Mouse (Mus musculus) heart, embryonic 14.5 days (tissue): Measurements from ENCODE around the gene Nup93. TPM values are rescaled to one million over a fixed set of nuclear protein-coding genes. Genes with fewer than 3 reads are reported as not detected.

Source experiments
- ATAC-seq: fragments of 200-750 bp; cut with Nextera tagmentation; 2 replicates; pipeline ENCODE4 v1.8.0; 2017; ENCODE audit warnings: low read depth, moderate TSS enrichment; ENCODE audit not compliant: insufficient number of reproducible peaks, insufficient read depth, low FRiP score
- H3K27ac ChIP-seq, 2 experiments: fragments of 200-500 bp in 1 of 2; fragments of 300-500 bp in 1 of 2; sonication (generic) in 1 of 2; replicated peaks in 1 of 2; 2 replicates each; pipeline ENCODE4 v1.5.1; 2012 to 2014; ENCODE audit warnings: low read depth in 2 of 2, low read length in 2 of 2, control low read depth in 1 of 2, mild to moderate bottlenecking in 1 of 2, mixed read lengths in 1 of 2; ENCODE audit not compliant: control insufficient read depth in 1 of 2, insufficient read depth in 1 of 2
- H3K27me3 ChIP-seq: fragments of 300-500 bp; sonication (generic); 2 replicates; pipeline ENCODE4 v1.6.1; 2014; ENCODE audit warnings: mild to moderate bottlenecking, low read length, control low read depth; ENCODE audit not compliant: control insufficient read depth, insufficient read depth
- H3K36me3 ChIP-seq: fragments of 300-500 bp; sonication (generic); 2 replicates; pipeline ENCODE4 v1.6.1; 2014; ENCODE audit warnings: mild to moderate bottlenecking, control low read depth, low read length, mixed read lengths; ENCODE audit not compliant: control insufficient read depth, insufficient read depth
- H3K4me1 ChIP-seq, 2 experiments: fragments of 200-500 bp in 1 of 2; fragments of 300-500 bp in 1 of 2; sonication (generic) in 1 of 2; 2 replicates each; pipeline ENCODE4 v1.6.1; 2012 to 2014; ENCODE audit warnings: low read length in 2 of 2, control low read depth in 1 of 2, mixed read lengths in 1 of 2; ENCODE audit not compliant: control insufficient read depth in 2 of 2, insufficient read depth in 2 of 2
- H3K4me2 ChIP-seq: fragments of 300-500 bp; sonication (generic); 2 replicates; pipeline ENCODE4 v1.6.1; 2014; ENCODE audit warnings: mild to moderate bottlenecking, low read length
- H3K4me3 ChIP-seq, 2 experiments: fragments of 200-500 bp in 1 of 2; fragments of 300-500 bp in 1 of 2; sonication (generic) in 1 of 2; 2 replicates each; pipeline ENCODE4 v1.5.1; 2012 to 2014; ENCODE audit warnings: low read length in 2 of 2, mild to moderate bottlenecking in 2 of 2, control low read depth in 1 of 2, low read depth in 1 of 2, moderate library complexity in 1 of 2; ENCODE audit not compliant: control insufficient read depth in 1 of 2, insufficient read depth in 1 of 2
- H3K9ac ChIP-seq: fragments of 300-500 bp; sonication (generic); 2 replicates; pipeline ENCODE4 v1.6.1; 2014; ENCODE audit warnings: mild to moderate bottlenecking, low read length
- H3K9me3 ChIP-seq: fragments of 300-500 bp; sonication (generic); 2 replicates; pipeline ENCODE4 v1.6.1; 2016; ENCODE audit warnings: low read length, control low read depth; ENCODE audit not compliant: control insufficient read depth
- WGBS: fragments of 180-500 bp; shearing (Covaris S2); extraction: QIAGEN DNeasy Blood & Tissue Kit; methylation state at CpG from one replicate; pipeline ENCODE4 v1.1.7; 2014; 5-methylcytosine and 5-hydroxymethylcytosine counted together
- polyA plus RNA-seq: library from polyadenylated mRNA; unstranded; fragments of >200 nt; fragmentation: Nextera tagmentation; extraction: Ambion mirVana; gene quantifications from 2 replicates; pipeline ENCODE4 v1.2.1, GENCODE M21; 2014

The Nup93 gene
- polyA plus RNA-seq, 1 experiment from 2014 or later = 56.9 TPM

GRCm38 (mm10) chr8:94272612-94273011 is 58.2 kb downstream of the Nup93 start:
- ATAC-seq = no peak
- H3K27ac ChIP-seq = no peak overlapping the region
- no peak overlapping the region for H3K4me2 ChIP-seq
- no peak overlapping the region for H3K9ac ChIP-seq
- no peaks in the 10 kb centered on the region for H3K36me3 ChIP-seq
- no peaks in the 10 kb centered on the region for H3K27me3 ChIP-seq
- WGBS = 53% methylated on average over 3 of the region's 3 CpGs
- peaks cover 5 to 33% of the 10 kb centered on the region in 2 experiments for H3K4me1 ChIP-seq
- no peaks in the 10 kb centered on the region for H3K9me3 ChIP-seq
- no peak overlapping the region for H3K4me3 ChIP-seq

GRCm38 (mm10) chr8:94273289-94273850 is 59.0 kb downstream of the Nup93 start:
- no peak overlapping the region for H3K27ac ChIP-seq
- ATAC-seq = no peak
- H3K27me3 ChIP-seq = no peaks in the 10 kb centered on the region
- H3K4me3 ChIP-seq = no peak overlapping the region
- no peak overlapping the region for H3K4me2 ChIP-seq
- no peaks in the 10 kb centered on the region for H3K9me3 ChIP-seq
- H3K9ac ChIP-seq = no peak overlapping the region
- peaks cover 5 to 29% of the 10 kb centered on the region in 2 experiments for H3K4me1 ChIP-seq
- WGBS = 88% methylated on average over 5 of the region's 5 CpGs
- H3K36me3 ChIP-seq = no peaks in the 10 kb centered on the region

GRCm38 (mm10) chr8:94274030-94274429 is 59.7 kb downstream of the Nup93 start:
- H3K9ac ChIP-seq = no peak overlapping the region
- H3K4me3 ChIP-seq = no peak overlapping the region
- H3K4me1 ChIP-seq = peaks cover 5 to 26% of the 10 kb centered on the region in 2 experiments
- H3K36me3 ChIP-seq = no peaks in the 10 kb centered on the region
- no peaks in the 10 kb centered on the region for H3K9me3 ChIP-seq
- no peak overlapping the region for H3K4me2 ChIP-seq
- ATAC-seq = no peak
- 72% methylated on average over 5 of the region's 5 CpGs for WGBS
- no peaks in the 10 kb centered on the region for H3K27me3 ChIP-seq
- no peak overlapping the region for H3K27ac ChIP-seq

- WGBS = 91% methylated on average over 6 of the region's 6 CpGs
- no peak for ATAC-seq
- Histone ChIP-seq H3K4me2 (no peak overlapping the region), H3K9ac (no peak overlapping the region), H3K4me1 (no peaks in the 10 kb centered on the region), H3K4me3 (no peak overlapping the region), H3K27me3 (no peaks in the 10 kb centered on the region), H3K27ac (no peak overlapping the region), H3K36me3 (no peaks in the 10 kb centered on the region), H3K9me3 (no peaks in the 10 kb centered on the region)
These were observed 63.9 kb downstream of the Nup93 start for GRCm38 (mm10) chr8:94278295-94278694.

- Histone ChIP-seq H3K27me3 (no peaks in the 10 kb centered on the region), H3K36me3 (no peaks in the 10 kb centered on the region)
These were observed 65.7 kb downstream of the Nup93 start for GRCm38 (mm10) chr8:94280001-94280613.

GRCm38 (mm10) chr8:94282453-94282985 is 68.2 kb downstream of the Nup93 start:
- no peaks in the 10 kb centered on the region for H3K9me3 ChIP-seq
- ATAC-seq = no peak

More at GRCm38 (mm10) chr8:94280001-94280613, 65.7 kb downstream of the Nup93 start:
- no peak for ATAC-seq
- Histone ChIP-seq H3K4me2 (no peak overlapping the region), H3K27ac (no peak overlapping the region), H3K4me3 (no peak overlapping the region), H3K9me3 (no peaks in the 10 kb centered on the region), H3K4me1 (no peaks in the 10 kb centered on the region), H3K9ac (no peak overlapping the region)
- 74% methylated on average over 5 of the region's 5 CpGs for WGBS

GRCm38 (mm10) chr8:94284204-94284603 is 69.8 kb downstream of the Nup93 start:
- H3K4me2 ChIP-seq = no peak overlapping the region
- no peak overlapping the region for H3K27ac ChIP-seq
- H3K4me3 ChIP-seq = no peak overlapping the region
- 0 out of 2 replicates have a peak, but pooled peaks cover 5% of the 10 kb centered on the region for H3K36me3 ChIP-seq
- no peaks in the 10 kb centered on the region for H3K27me3 ChIP-seq
- no peak for ATAC-seq
- 90% methylated on average over 7 of the region's 7 CpGs for WGBS
- H3K9me3 ChIP-seq = no peaks in the 10 kb centered on the region
- no peak overlapping the region for H3K9ac ChIP-seq
- peaks cover 0 to 2% of the 10 kb centered on the region in 2 experiments; a peak in 1 of 4 replicates for H3K4me1 ChIP-seq

More at GRCm38 (mm10) chr8:94282453-94282985, 68.2 kb downstream of the Nup93 start:
- no peaks in the 10 kb centered on the region for H3K27me3 ChIP-seq
- H3K4me1 ChIP-seq = peaks cover 0 to 2% of the 10 kb centered on the region in 2 experiments; a peak in 1 of 4 replicates
- H3K4me2 ChIP-seq = no peak overlapping the region
- no peak overlapping the region for H3K27ac ChIP-seq
- 0 out of 2 replicates have a peak, but pooled peaks cover 1% of the 10 kb centered on the region for H3K36me3 ChIP-seq
- H3K4me3 ChIP-seq = no peak overlapping the region
- 94% methylated on average over 3 of the region's 3 CpGs for WGBS
- H3K9ac ChIP-seq = no peak overlapping the region
